Mouse (Mus musculus): Measurements from ENCODE around the gene Ap3d1. TPM values are rescaled to one million over a fixed set of nuclear protein-coding genes. Genes with fewer than 3 reads are reported as not detected.
A peak's percentile ranks its signal among the peaks of the same experiment; 100 is the strongest.

Ap3d1 gene
- polyA plus RNA-seq, 1 experiment from 2014 or later = 45.0 TPM

DNA sequence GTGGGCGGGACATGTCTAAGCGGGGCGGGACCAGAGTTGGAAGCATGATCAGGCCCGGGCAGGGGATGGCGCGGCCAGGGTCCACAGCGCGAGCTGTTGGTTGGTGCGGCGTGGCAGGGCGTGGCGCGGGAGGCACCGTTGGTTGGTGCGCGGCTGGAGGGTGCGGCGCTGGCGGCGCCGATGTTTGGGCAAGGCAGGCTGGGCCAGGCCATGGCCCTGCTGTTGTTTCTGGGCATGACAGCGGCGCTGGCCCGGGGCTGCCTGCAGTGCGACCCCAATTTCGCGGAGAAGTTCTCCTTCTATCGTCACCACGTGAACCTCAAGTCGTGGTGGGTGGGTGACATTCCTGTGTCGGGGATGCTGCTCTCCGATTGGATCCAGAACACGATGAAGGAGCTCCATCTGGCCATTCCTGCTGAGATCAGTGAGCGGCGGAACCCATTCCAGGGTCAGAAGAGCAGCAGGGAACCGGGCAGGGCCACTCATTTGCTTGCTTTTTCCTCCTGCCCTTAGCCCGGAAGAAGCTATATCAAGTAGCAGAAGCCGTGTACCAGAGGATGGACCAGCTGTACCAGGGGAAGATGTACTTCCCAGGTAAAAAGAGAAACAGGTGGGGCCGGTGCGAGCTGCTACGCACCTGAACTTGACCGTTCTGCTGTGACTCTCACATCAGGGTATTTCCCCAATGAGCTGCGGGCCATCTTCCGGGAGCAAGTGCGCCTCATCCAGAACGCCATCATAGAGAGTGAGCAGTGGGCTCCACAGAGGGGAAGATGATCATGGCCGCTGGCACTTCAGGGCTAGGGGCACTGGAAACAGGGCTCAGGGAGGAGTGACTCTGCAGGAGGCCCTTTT lies 39.3 kb downstream of the Ap3d1 start:
- WGBS = 2% methylated on average over 47 of the region's 47 CpGs
- Histone ChIP-seq H3K9me3 (replicated peaks) (no peaks in the 10 kb centered on the region), H3K27me3 (no peaks in the 10 kb centered on the region), H3K36me3 (peaks cover 12% of the 10 kb centered on the region), H3K4me2 (peak overlapping the region; percentile 92), H3K9ac (peak overlapping the region; percentile 69), H3K4me1 (replicated peaks) (peaks cover 39% of the 10 kb centered on the region), H3K27ac (peak overlapping the region; percentile 81), H3K4me3 (peak overlapping the region; percentile 73)
- ATAC-seq (replicated peaks; ENCODE audit: insufficient number of reproducible peaks, insufficient read depth, low FRiP score, low read depth) = peak; percentile 78

DNA sequence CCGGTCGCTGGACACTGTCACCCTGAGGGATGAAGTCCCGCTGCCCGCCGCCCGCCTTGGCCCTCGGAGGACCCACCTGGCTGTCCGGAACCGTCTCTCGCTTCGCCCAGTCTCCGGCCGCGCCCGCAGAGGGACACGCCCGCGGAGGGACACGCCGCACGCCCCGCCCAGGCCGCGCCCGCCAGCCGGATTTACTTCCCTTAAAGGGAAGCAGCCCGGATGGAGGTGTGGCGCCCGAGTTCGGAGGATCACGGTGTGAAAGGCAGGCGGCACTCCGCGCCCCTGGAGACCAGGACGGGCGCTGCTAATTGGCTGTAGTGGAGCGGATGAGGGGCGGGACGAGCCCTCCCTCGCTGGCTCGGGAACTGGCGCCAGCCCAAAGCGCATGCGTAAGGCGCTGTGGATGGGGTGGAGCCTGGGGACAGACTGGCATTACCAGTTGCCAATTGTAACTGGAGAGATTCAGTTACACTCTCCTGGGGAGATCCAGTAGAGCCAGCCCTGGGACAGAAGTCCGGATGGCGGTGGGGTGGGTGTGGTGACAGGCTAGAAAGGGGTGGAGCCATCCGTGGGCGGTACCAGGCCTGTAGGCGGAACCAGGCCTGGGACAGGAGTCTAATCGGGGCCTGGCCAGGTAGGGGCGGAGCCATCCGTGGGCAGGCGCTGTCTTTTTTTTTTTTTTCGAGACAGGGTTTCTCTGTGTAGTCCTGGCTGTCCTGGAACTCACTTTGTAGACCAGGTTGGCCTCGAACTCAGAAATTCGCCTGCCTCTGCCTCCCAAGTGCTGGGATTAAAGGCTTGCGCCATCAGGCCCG lies 40.1 kb downstream of the Ap3d1 start, which contains the start of the genes Mob3a and Izumo4:
Gene Mob3a, minus strand, starts transcription at position 257 of the 815 bp plus-strand sequence.
Gene Izumo4, plus strand, starts transcription at position 464 of the 815 bp plus-strand sequence.
- peak; percentile 97 for ATAC-seq (replicated peaks; ENCODE audit: insufficient number of reproducible peaks, insufficient read depth, low FRiP score, low read depth)
- Histone ChIP-seq H3K27me3 (no peaks in the 10 kb centered on the region), H3K36me3 (peaks cover 3% of the 10 kb centered on the region; the same call in 1 of the 2 replicates), H3K4me1 (replicated peaks) (peaks cover 41% of the 10 kb centered on the region), H3K4me3 (peak within 1 kb of the TSS; percentile 73), H3K27ac (peak within 1 kb of the TSS; percentile 84), H3K9me3 (replicated peaks) (no peaks in the 10 kb centered on the region), H3K9ac (peak within 1 kb of the TSS; percentile 77), H3K4me2 (peak within 1 kb of the TSS; percentile 92)
- under 1% methylated on average over 59 of the region's 59 CpGs for WGBS

DNA sequence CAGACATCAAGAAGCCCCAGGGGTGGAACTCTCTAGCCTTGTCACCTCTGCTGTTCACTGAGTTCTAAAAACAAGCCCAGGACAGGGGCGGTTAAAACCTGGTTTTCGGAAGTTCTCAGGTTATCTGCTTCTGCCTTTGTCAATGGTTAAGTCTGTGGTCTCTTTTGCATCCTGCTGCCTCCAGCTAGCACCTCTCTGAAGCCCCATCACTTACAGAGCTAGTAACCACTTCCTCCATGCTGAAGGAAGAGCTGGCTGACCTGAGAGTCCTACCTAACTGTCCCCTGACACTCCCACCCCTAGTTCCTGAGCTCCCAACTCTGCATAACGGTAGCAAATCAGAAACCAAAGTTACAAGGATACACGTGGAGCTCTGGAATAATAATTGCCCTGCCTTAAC lies 41.3 kb downstream of the Ap3d1 start:
- no peaks in the 10 kb centered on the region for H3K9me3 ChIP-seq (replicated peaks)
- H3K4me1 ChIP-seq (replicated peaks) = peaks cover 49% of the 10 kb centered on the region
- no peaks in the 10 kb centered on the region for H3K36me3 ChIP-seq
- H3K27ac ChIP-seq = peak overlapping the region; percentile 84
- peak overlapping the region; percentile 92 for H3K4me2 ChIP-seq
- 34% methylated on average over 4 of the region's 4 CpGs for WGBS
- H3K4me3 ChIP-seq = peak overlapping the region; percentile 73
- ATAC-seq (replicated peaks; ENCODE audit: insufficient number of reproducible peaks, insufficient read depth, low FRiP score, low read depth) = no peak
- H3K9ac ChIP-seq = peak overlapping the region; percentile 77
- H3K27me3 ChIP-seq = no peaks in the 10 kb centered on the region

DNA sequence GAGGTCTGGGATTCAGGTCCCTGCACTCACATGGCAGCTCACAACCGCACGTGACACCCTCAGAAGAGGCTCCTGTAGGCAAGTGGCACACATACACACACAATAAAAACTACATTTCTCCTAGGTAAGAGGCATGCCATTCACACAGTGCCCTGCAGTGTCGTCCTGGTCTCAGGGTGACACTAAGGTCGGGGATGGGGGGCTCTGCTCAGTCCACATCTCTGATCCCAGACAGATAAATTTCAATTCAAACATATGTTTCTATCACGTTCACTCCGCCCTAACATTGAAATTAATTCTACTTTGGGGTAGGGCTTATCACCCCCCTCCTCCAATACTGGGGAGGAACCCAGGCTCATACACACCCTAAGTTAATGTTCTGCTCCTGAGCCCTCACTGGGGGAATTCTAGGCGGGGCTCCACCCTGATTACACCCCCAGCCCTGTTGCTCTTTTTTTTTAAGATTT lies 42.0 kb downstream of the Ap3d1 start:
- H3K9ac ChIP-seq = no peak overlapping the region
- peak overlapping the region; percentile 73; the same call in 1 of the 2 replicates for H3K4me3 ChIP-seq
- H3K27me3 ChIP-seq = no peaks in the 10 kb centered on the region
- 82% methylated on average over 7 of the region's 7 CpGs for WGBS
- peaks cover 55% of the 10 kb centered on the region for H3K4me1 ChIP-seq (replicated peaks)
- H3K27ac ChIP-seq = no peak overlapping the region
- peak overlapping the region; percentile 92 for H3K4me2 ChIP-seq
- H3K36me3 ChIP-seq = no peaks in the 10 kb centered on the region
- no peaks in the 10 kb centered on the region for H3K9me3 ChIP-seq (replicated peaks)
- no peak for ATAC-seq (replicated peaks; ENCODE audit: insufficient number of reproducible peaks, insufficient read depth, low FRiP score, low read depth)

DNA sequence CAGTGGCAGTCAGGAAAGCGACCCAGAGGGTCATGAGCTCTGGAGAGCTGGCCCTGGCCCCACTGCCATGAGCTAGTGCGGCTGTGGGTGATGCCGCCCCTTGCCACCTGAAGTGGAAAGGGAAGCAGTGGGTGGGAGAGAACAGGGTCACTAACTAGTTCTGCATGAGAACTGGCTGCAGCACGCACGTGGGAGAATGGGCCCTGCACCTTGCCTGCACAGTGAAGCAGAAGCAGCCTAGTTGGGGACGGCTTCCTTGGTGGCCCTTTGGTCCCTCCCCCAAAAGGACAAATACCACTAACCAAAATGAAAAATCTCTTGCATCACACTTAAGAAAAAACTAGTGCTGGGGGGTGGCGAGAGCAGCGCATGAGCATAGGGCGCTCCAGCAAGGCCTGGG lies 43.5 kb downstream of the Ap3d1 start:
- WGBS = 92% methylated on average over 9 of the region's 9 CpGs
- H3K4me3 ChIP-seq = no peak overlapping the region
- H3K9me3 ChIP-seq (replicated peaks) = no peaks in the 10 kb centered on the region
- no peaks in the 10 kb centered on the region for H3K27me3 ChIP-seq
- H3K4me1 ChIP-seq (replicated peaks) = peaks cover 57% of the 10 kb centered on the region
- no peak overlapping the region for H3K27ac ChIP-seq
- no peak overlapping the region for H3K4me2 ChIP-seq
- no peaks in the 10 kb centered on the region for H3K36me3 ChIP-seq
- ATAC-seq (replicated peaks; ENCODE audit: insufficient number of reproducible peaks, insufficient read depth, low FRiP score, low read depth) = no peak
- H3K9ac ChIP-seq = no peak overlapping the region

DNA sequence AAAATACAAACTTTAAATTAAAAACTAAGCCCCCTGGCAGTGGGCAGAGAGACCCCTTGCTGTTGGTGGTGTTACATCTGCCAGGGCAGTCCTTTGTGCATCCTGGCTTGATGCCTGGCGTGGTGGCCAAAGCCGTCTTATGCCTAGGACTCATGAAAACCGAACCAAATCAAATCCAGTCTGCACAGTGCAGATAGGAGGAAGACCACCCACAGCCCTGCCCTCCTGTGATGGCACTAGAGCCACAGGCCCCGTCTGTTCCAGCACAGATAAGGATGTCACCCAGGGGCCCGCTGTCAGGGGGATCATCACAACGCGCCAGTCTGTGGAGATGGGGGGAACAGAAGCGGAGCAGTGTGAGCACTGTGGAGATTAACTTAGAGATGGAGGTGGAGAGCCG lies 44.3 kb downstream of the Ap3d1 start:
- Histone ChIP-seq H3K27ac (no peak overlapping the region), H3K4me1 (replicated peaks) (peaks cover 53% of the 10 kb centered on the region), H3K4me3 (no peak overlapping the region), H3K27me3 (no peaks in the 10 kb centered on the region), H3K9ac (no peak overlapping the region), H3K36me3 (no peaks in the 10 kb centered on the region), H3K4me2 (no peak overlapping the region), H3K9me3 (replicated peaks) (no peaks in the 10 kb centered on the region)
- no peak for ATAC-seq (replicated peaks; ENCODE audit: insufficient number of reproducible peaks, insufficient read depth, low FRiP score, low read depth)
- WGBS = 72% methylated on average over 9 of the region's 9 CpGs

DNA sequence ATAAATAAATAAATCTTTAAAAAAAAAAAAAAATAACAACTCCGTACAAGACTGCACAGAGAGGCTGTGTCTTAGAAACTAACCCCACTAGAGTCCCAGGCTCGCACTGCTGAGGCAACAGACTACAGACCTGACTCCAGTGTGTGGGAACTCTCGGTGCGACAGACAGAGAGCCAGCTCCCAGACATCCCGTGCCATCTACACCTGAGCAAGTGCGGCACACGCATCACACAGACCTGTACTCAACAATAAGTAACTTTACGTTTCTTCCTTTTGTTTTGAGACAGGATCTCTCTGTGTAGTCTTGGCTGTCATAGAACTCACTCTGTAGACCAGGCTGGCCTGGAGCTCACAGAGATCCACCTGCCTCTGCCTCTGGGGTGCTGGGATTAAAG lies 44.7 kb downstream of the Ap3d1 start:
- WGBS = 88% methylated on average over 8 of the region's 8 CpGs
- Histone ChIP-seq H3K9me3 (replicated peaks) (no peaks in the 10 kb centered on the region), H3K27ac (no peak overlapping the region), H3K27me3 (no peaks in the 10 kb centered on the region), H3K4me1 (replicated peaks) (peaks cover 51% of the 10 kb centered on the region), H3K4me2 (no peak overlapping the region), H3K36me3 (no peaks in the 10 kb centered on the region), H3K4me3 (no peak overlapping the region), H3K9ac (no peak overlapping the region)
- no peak for ATAC-seq (replicated peaks; ENCODE audit: insufficient number of reproducible peaks, insufficient read depth, low FRiP score, low read depth)

DNA sequence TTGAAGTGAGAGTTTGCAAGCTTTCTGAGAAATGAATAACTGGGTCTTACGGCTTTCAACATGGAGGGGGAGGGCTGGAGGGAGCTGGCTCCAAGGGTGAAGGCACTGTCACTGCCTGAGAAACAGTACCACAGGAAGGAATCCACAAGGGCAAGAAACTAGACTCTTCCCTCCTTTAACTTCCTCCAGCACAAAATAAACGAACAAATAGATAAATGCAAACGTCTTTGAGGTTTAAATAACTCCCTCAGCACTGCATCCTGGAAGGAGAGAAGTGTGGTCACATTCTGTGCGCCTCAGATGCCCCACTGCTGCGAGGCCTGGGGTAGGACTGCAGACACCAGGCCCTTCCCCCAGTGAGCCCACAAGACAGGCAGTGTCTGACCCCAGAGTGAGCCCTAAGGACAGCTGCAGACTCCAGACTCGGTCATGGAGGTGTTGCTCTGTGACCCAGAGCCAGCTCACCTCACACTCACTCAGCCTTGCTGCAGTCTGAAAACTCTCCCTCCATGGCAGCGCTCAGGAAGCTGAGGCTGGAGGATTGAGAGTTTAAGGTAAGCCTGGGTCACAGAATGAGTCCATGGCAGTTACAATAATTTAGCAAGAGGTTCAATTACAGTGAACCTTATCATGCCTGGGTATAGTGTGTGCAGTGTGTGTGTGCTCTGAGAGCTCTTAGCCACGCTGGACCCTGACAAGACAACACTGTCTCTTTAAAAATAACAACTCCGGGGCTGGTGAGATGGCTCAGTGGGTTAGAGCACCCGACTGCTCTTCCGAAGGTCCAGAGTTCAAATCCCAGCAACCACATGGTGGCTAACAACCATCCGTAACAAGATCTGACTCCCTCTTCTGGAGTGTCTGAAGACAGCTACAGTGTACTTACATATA lies 45.3 kb downstream of the Ap3d1 start:
- Histone ChIP-seq H3K9ac (no peak overlapping the region), H3K36me3 (no peaks in the 10 kb centered on the region), H3K9me3 (replicated peaks) (no peaks in the 10 kb centered on the region), H3K27ac (peak overlapping the region; percentile 53), H3K4me2 (no peak overlapping the region), H3K27me3 (no peaks in the 10 kb centered on the region), H3K4me1 (replicated peaks) (peaks cover 51% of the 10 kb centered on the region), H3K4me3 (no peak overlapping the region)
- 57% methylated on average over 12 of the region's 12 CpGs for WGBS
- no peak for ATAC-seq (replicated peaks; ENCODE audit: insufficient number of reproducible peaks, insufficient read depth, low FRiP score, low read depth)

DNA sequence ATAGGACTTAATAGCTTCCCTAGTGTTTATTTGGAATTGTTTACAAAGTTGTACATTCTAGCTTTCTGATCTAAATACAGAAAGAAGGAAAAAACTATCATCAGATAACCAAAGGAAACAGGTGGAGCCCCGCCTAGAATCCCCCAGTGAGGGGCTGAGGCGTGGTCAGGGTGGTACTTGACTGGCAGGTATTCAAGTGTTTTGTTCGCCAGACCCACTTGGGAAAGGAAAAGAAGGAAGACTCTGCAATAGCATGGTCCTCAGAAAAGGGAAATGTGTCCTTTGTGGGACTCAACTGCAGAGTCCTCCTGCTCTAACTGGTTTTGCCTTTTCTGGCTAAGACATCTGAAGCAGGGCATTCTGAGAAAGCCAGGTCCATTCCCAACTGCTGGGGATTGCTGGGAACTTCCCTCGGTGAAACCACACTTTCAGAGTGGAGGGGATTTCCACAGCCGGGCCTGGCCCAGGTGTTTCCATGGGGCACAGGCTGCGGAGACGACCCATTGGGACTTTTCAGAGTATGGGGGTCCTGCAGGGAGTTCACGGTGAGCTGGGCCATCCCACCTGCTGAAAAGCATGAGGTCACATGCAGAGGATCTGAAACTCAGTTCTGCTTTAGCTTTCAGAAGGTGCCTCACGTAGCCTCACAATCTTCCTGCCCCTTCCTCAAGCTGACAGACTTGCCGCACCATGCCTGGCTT lies 46.1 kb downstream of the Ap3d1 start:
- no peak for ATAC-seq (replicated peaks; ENCODE audit: insufficient number of reproducible peaks, insufficient read depth, low FRiP score, low read depth)
- H3K9me3 ChIP-seq (replicated peaks) = no peaks in the 10 kb centered on the region
- H3K9ac ChIP-seq = no peak overlapping the region
- 62% methylated on average over 10 of the region's 10 CpGs for WGBS
- peak overlapping the region; percentile 53 for H3K27ac ChIP-seq
- H3K4me1 ChIP-seq (replicated peaks) = peaks cover 49% of the 10 kb centered on the region
- H3K36me3 ChIP-seq = 0 out of 2 replicates have a peak, but pooled peaks cover 5% of the 10 kb centered on the region
- no peaks in the 10 kb centered on the region for H3K27me3 ChIP-seq
- no peak overlapping the region for H3K4me3 ChIP-seq
- no peak overlapping the region for H3K4me2 ChIP-seq

DNA sequence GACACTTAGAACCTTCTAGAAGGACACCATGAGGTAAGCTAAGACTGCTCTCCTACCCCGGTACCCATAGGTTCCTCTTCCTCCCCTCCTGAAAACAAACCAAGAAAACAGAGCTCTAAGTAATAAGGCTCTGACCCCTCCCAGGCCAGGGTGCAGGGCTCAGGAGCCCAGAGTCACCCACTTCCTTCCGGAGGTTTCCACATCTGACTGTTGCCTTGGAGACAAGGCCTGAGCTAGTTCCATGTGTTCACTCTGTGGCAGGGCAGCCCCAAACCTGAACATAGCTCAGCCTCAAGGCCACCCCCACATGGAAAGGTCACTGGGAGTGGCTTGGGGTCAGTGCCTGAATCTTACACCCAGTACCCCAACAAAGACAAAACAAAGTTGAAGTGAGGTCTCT lies 46.9 kb downstream of the Ap3d1 start:
- H3K9me3 ChIP-seq (replicated peaks) = no peaks in the 10 kb centered on the region
- peaks cover 9% of the 10 kb centered on the region for H3K36me3 ChIP-seq
- no peak overlapping the region for H3K9ac ChIP-seq
- no peaks in the 10 kb centered on the region for H3K27me3 ChIP-seq
- no peak overlapping the region for H3K4me3 ChIP-seq
- H3K4me1 ChIP-seq (replicated peaks) = peaks cover 41% of the 10 kb centered on the region
- no peak for ATAC-seq (replicated peaks; ENCODE audit: insufficient number of reproducible peaks, insufficient read depth, low FRiP score, low read depth)
- H3K27ac ChIP-seq = peak overlapping the region; percentile 53
- H3K4me2 ChIP-seq = no peak overlapping the region
- 60% methylated on average over 2 of the region's 2 CpGs for WGBS
